Mouse (Mus musculus) liver, adult 2 months (tissue): ENCODE data around the gene Btbd3. TPM values are rescaled to one million over a fixed set of nuclear protein-coding genes. Genes with fewer than 3 reads are reported as not detected.

ENCODE experiments used
- DNase-seq: peaks from one replicate; pipeline ENCODE4 v3.0.0-alpha.2; 2011; ENCODE audit warnings: low read depth, low spot score; ENCODE audit errors: extremely low read depth
- H3K27ac ChIP-seq: fragments of 200-500 bp; replicated peaks from 2 replicates; pipeline ENCODE4 v1.5.1; 2012; ENCODE audit warnings: low read depth, mild to moderate bottlenecking, control low read depth, inconsistent platforms, low read length; ENCODE audit not compliant: insufficient read depth
- H3K27me3 ChIP-seq: fragments of 200-500 bp; 2 replicates; pipeline ENCODE4 v1.6.1; 2012; ENCODE audit warnings: mild to moderate bottlenecking, moderate library complexity, low read length, inconsistent platforms; ENCODE audit not compliant: control insufficient read depth, insufficient read depth
- H3K36me3 ChIP-seq: fragments of 200-500 bp; 2 replicates; pipeline ENCODE4 v1.6.1; 2012; ENCODE audit warnings: low read length, inconsistent platforms; ENCODE audit not compliant: control insufficient read depth, insufficient read depth
- H3K4me1 ChIP-seq: fragments of 200-500 bp; 2 replicates; pipeline ENCODE4 v1.6.1; 2011; ENCODE audit warnings: low read length; ENCODE audit not compliant: control insufficient read depth, insufficient read depth
- H3K4me3 ChIP-seq: fragments of 200-500 bp; 2 replicates; pipeline ENCODE4 v1.5.1; 2011; ENCODE audit warnings: low read depth, mild to moderate bottlenecking, control low read depth, low read length, moderate library complexity; ENCODE audit not compliant: insufficient read depth
- H3K79me2 ChIP-seq: fragments of 200-500 bp; 2 replicates; pipeline ENCODE4 v1.6.1; 2012; ENCODE audit warnings: inconsistent platforms, mild to moderate bottlenecking, low read length, moderate library complexity; ENCODE audit not compliant: control insufficient read depth, insufficient read depth
- H3K9ac ChIP-seq: fragments of 200-500 bp; 2 replicates; pipeline ENCODE4 v1.6.1; 2012; ENCODE audit warnings: low read depth, mild to moderate bottlenecking, control low read depth, inconsistent platforms, low read length
- CTCF ChIP-seq: fragments of 200-500 bp; IDR thresholded peaks from 2 replicates; pipeline ENCODE4 v1.5.1; 2011; ENCODE audit warnings: low read depth, low read length, control low read depth
- POLR2A ChIP-seq: fragments of 200-500 bp; IDR thresholded peaks from 2 replicates; pipeline ENCODE4 v1.6.1; 2011; ENCODE audit warnings: low read length, control low read depth; ENCODE audit not compliant: insufficient read depth; ENCODE audit errors: extremely low read depth
- WGBS: fragments of 180-500 bp; shearing (Covaris S2); methylation state at CpG from one replicate; pipeline ENCODE4 v1.1.7; 2018; 5-methylcytosine and 5-hydroxymethylcytosine counted together
- polyA plus RNA-seq: library from polyadenylated mRNA; depleted of rRNA; stranded (reverse); fragments of >200 nt; gene quantifications from 2 replicates; pipeline ENCODE4 v1.2.3, GENCODE M21; 2012; rRNA removed
- total RNA-seq: library from RNA; depleted of rRNA; stranded (reverse); fragments of >200 nt; gene quantifications from 2 replicates; pipeline ENCODE4 v1.2.3, GENCODE M21; 2014; rRNA removed

Gene Btbd3
- total RNA-seq (2.7 and 3.6 TPM in 2 replicates), polyA plus RNA-seq (1.4 and 1.7 TPM in 2 replicates)

DNA sequence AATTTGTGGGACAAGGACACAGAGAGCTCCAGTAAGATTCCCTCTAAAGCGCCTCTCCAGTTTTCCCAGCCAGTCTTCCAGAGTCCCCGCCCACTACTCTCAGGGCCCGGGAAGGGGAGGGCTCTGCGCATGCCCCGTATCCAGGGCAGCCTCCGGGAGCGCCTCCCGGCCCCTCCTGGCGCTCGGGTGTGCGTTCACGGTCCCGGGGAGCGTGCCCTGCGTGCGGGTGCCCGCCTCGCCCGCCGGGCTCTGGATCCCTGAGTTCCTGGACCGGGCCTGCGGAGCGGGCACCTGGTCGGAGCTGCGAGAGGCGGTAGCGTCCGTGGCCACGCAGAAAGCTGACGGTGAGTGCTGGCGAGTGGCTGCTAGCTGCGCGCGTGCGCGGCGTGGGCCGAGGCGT lies at the start of gene Btbd3:
Btbd3 (plus strand) TSS at position 155 of the 400 bp plus-strand sequence.
- DNase-seq = peak; percentile 80
- TF ChIP-seq CTCF = no peak
- TF ChIP-seq POLR2A = 0 out of 2 replicates have a peak, but pooled peaks have one; percentile 26
- Histone ChIP-seq H3K4me3 (peak within 1 kb of the TSS; percentile 99), H3K27me3 (no peaks in the 10 kb centered on the region), H3K9ac (peak within 1 kb of the TSS; percentile 87), H3K4me1 (peaks cover 4% of the 10 kb centered on the region; the same call in 1 of the 2 replicates), H3K36me3 (no peaks in the 10 kb centered on the region), H3K27ac (peak within 1 kb of the TSS; percentile 68), H3K79me2 (peaks cover 15% of the 10 kb centered on the region)
- 0% methylated on average over 39 of the region's 39 CpGs for WGBS

DNA sequence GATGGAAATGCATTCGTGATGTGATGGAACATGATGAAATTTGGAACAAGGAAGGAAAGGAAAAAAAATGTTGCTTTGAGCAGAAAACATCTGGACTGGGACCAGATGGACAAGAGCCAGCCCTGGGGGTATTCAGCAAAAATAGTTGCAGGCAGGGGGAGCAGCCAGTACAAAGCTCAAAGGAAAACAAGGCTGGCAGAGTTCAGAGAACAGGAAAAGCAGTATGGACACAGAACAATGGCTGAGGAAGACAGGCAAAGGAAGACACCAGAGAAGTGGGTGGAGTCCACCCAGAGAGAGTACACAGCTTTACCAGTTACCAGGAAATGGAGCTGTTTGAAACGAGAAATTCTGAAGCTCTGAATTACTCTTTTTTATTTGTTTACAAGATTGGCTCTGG lies 40.8 kb upstream of the Btbd3 start:
- Histone ChIP-seq H3K36me3 (no peaks in the 10 kb centered on the region), H3K27ac (no peak overlapping the region), H3K9ac (no peak overlapping the region), H3K4me1 (no peaks in the 10 kb centered on the region), H3K4me3 (no peak overlapping the region), H3K79me2 (no peaks in the 10 kb centered on the region), H3K27me3 (no peaks in the 10 kb centered on the region)
- no peak for DNase-seq
- 34% methylated on average over 2 of the region's 2 CpGs for WGBS
- no peak for TF ChIP-seq POLR2A
- no peak for TF ChIP-seq CTCF

DNA sequence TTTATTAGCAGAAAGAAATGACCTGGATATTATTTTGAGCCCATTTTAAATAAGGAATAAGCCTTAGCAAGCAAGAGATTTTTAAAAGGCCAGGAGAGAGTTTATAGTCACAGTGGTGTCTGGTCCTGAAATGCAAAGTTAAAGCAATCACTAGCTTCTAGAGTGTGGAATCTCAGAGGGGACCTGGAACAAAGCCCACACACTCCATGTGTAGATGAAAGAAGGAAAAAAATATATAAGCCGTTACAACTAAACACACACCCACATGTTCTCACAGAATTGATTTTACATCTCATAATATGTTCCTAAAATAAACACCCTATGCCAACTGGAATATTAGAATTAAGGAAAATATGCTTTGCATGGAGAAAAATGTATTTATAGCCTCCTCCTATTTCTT lies 36.1 kb upstream of the Btbd3 start:
- Histone ChIP-seq H3K36me3 (no peaks in the 10 kb centered on the region), H3K4me3 (no peak overlapping the region), H3K4me1 (no peaks in the 10 kb centered on the region), H3K79me2 (no peaks in the 10 kb centered on the region), H3K27me3 (no peaks in the 10 kb centered on the region), H3K9ac (no peak overlapping the region), H3K27ac (no peak overlapping the region)
- DNase-seq = no peak
- 80% methylated on average over 1 of the region's 1 CpGs for WGBS
- no peak for TF ChIP-seq CTCF
- no peak for TF ChIP-seq POLR2A

DNA sequence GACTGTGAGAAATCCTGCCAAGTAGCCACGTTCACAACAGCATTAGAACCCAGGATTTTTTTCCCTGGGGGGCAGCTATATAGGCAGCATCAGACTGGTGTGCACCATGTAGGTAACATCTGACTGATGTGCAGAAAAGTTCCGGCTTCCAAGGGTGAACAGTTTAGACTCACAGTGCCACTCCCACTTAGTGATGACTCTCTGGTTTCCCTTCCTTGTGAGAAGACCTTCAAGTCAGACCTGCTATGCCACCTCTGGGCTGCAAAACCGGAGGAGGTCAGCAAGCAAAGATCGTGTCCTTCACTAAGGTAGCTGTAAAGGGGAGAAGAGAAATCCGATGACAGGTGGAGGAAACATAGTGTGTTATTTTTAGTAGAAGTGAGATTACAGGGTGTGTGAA lies 24.1 kb upstream of the Btbd3 start:
- Histone ChIP-seq H3K4me3 (no peak overlapping the region), H3K4me1 (no peaks in the 10 kb centered on the region), H3K36me3 (no peaks in the 10 kb centered on the region), H3K79me2 (no peaks in the 10 kb centered on the region), H3K9ac (no peak overlapping the region), H3K27ac (no peak overlapping the region), H3K27me3 (no peaks in the 10 kb centered on the region)
- 73% methylated on average over 5 of the region's 5 CpGs for WGBS
- DNase-seq = no peak
- TF ChIP-seq CTCF = no peak
- TF ChIP-seq POLR2A = no peak

DNA sequence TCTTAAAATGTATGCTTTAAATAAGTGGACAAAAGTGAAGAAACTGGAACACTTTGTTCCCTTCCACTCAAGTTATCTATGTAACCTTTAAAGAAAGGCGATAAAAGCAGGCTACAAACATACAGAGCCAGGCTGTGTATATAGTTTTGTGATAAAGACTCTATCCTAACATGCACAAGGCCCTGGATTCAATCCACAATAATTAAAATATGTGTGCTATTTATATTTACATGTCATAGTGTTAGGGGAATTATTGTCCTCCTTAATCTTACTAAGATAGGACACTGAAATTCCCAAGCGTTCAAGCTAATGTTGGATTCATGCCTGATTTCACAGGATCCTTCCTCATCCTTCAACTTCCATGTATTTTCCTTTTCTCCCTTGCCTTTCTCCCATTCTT lies 20.2 kb upstream of the Btbd3 start:
- H3K4me1 ChIP-seq = no peaks in the 10 kb centered on the region
- DNase-seq = no peak
- no peaks in the 10 kb centered on the region for H3K36me3 ChIP-seq
- no peak overlapping the region for H3K4me3 ChIP-seq
- H3K27me3 ChIP-seq = no peaks in the 10 kb centered on the region
- no peak overlapping the region for H3K9ac ChIP-seq
- TF ChIP-seq CTCF (no peak), POLR2A (no peak)
- H3K79me2 ChIP-seq = no peaks in the 10 kb centered on the region
- 78% methylated on average over 2 of the region's 2 CpGs for WGBS
- no peak overlapping the region for H3K27ac ChIP-seq

DNA sequence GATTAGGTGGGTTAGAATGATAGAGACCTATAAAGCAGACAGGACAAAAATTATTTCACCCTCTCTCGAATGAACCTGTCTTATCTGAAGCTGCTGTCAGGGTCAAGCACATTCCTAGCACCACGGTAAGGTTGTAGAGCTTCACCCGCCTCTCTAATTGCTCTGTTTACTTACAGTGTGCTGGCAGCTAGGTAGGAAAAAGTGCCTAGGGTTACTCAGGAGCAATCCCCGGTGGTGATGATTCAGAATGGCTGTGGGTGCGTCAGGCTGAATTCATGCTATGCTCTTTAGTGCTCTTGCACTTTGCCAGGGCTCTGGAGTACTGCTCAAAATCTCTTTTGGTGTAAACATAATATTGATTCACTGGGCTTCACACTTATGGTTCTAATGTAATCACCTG lies 13.9 kb upstream of the Btbd3 start:
- WGBS = 39% methylated on average over 5 of the region's 5 CpGs
- Histone ChIP-seq H3K27ac (no peak overlapping the region), H3K4me1 (no peaks in the 10 kb centered on the region), H3K27me3 (no peaks in the 10 kb centered on the region), H3K79me2 (no peaks in the 10 kb centered on the region), H3K9ac (no peak overlapping the region), H3K4me3 (no peak overlapping the region), H3K36me3 (no peaks in the 10 kb centered on the region)
- no peak for DNase-seq
- TF ChIP-seq CTCF (no peak), POLR2A (no peak)
